Comparison of ENCODE assay signal across 9 mouse cellular contexts in genomic region chr13:24762254-24762653, GRCm38 (mm10). TPM values are rescaled to one million over a fixed set of nuclear protein-coding genes. Genes with fewer than 3 reads are reported as not detected.
A peak's percentile ranks its signal among the peaks of the same experiment; 100 is the strongest.
DNase-seq lines count a peak whose midpoint lies in the region; ATAC-seq and TF ChIP-seq lines count a peak whose summit lies in the region.
"Had no signal": no experiment of that assay in that cellular context is flagged by ENCODE, and none has a peak within 500 bp of the region (broad histone marks: within the 10 kb centered on the region; RNA-seq: fewer than 3 reads in every experiment).

No protein-coding gene starts in this region.

- TF ChIP-seq POLR2A in lung, adult 2 months (IDR thresholded peaks at IDR 0.05; ENCODE audit: borderline replicate concordance, extremely low read depth, low read depth, low read length), result no peak

- no peaks in the 10 kb centered on the region for H3K27me3 ChIP-seq in embryonic facial prominence, embryonic 14.5 days (replicated peaks; ENCODE audit: control insufficient read depth, insufficient read depth, low read length)
- no peaks in the 10 kb centered on the region for H3K27me3 ChIP-seq in intestine, embryonic 16.5 days (replicated peaks; ENCODE audit: control insufficient read depth, insufficient read depth, low read length)
- no peaks in the 10 kb centered on the region for H3K27me3 ChIP-seq in neural tube, embryonic 13.5 days

- no peak for ATAC-seq in embryonic facial prominence, embryonic 14.5 days (ENCODE audit: low read depth)
- ATAC-seq in intestine, embryonic 16.5 days, result no peak
- no peak; the same call in 1 of the 2 replicates for ATAC-seq in neural tube, embryonic 13.5 days (ENCODE audit: low read depth)
- ATAC-seq in cerebellum, adult (ENCODE audit: insufficient number of reproducible peaks, low FRiP score, low TSS enrichment), result no peak

- WGBS in lung, adult 2 months, result 24% methylated on average over 4 of the region's 4 CpGs
- WGBS in embryonic facial prominence, embryonic 14.5 days, result 36% methylated on average over 4 of the region's 4 CpGs
- WGBS in intestine, embryonic 16.5 days, result 26% methylated on average over 4 of the region's 4 CpGs
- 45% methylated on average over 4 of the region's 4 CpGs for WGBS in neural tube, embryonic 13.5 days

- peak overlapping the region; percentile 86 for H3K9ac ChIP-seq in embryonic facial prominence, embryonic 14.5 days (ENCODE audit: low read depth, low read length)
- peak overlapping the region; percentile 87 for H3K9ac ChIP-seq in intestine, embryonic 16.5 days (ENCODE audit: low read depth, low read length)
- peak overlapping the region; percentile 70 for H3K9ac ChIP-seq in neural tube, embryonic 13.5 days

- H3K36me3 ChIP-seq in embryonic facial prominence, embryonic 14.5 days (ENCODE audit: control insufficient read depth, insufficient read depth, low read length), result 0 out of 2 replicates have a peak, but pooled peaks cover 7% of the 10 kb centered on the region
- H3K36me3 ChIP-seq in intestine, embryonic 16.5 days (ENCODE audit: control insufficient read depth, insufficient read depth, low read length), result no peaks in the 10 kb centered on the region
- no peaks in the 10 kb centered on the region for H3K36me3 ChIP-seq in neural tube, embryonic 13.5 days

- H3K4me1 ChIP-seq in lung, adult 2 months (ENCODE audit: control insufficient read depth, insufficient read depth, low read length), result no peaks in the 10 kb centered on the region; the same call in 1 of the 2 replicates
- H3K4me1 ChIP-seq in embryonic facial prominence, embryonic 14.5 days (ENCODE audit: control insufficient read depth, insufficient read depth, low read length), result peaks cover 7% of the 10 kb centered on the region; the same call in 1 of the 2 replicates
- H3K4me1 ChIP-seq in intestine, embryonic 16.5 days (ENCODE audit: control insufficient read depth, insufficient read depth, low read length), result peaks cover 11% of the 10 kb centered on the region
- peaks cover 16% of the 10 kb centered on the region for H3K4me1 ChIP-seq in neural tube, embryonic 13.5 days (replicated peaks)

- H3K4me2 ChIP-seq in embryonic facial prominence, embryonic 14.5 days (ENCODE audit: low read depth, low read length), result peak overlapping the region; percentile 62
- peak overlapping the region; percentile 73 for H3K4me2 ChIP-seq in intestine, embryonic 16.5 days (ENCODE audit: low read depth, low read length)
- peak overlapping the region; percentile 69 for H3K4me2 ChIP-seq in neural tube, embryonic 13.5 days

- H3K27ac ChIP-seq in embryonic facial prominence, embryonic 14.5 days (replicated peaks; ENCODE audit: low read depth, low read length), result 0 out of 2 replicates have a peak overlapping the region, but pooled peaks have one; percentile 93
- H3K27ac ChIP-seq in intestine, embryonic 16.5 days (ENCODE audit: low read length), result peak overlapping the region; percentile 94; the same call in 1 of the 2 replicates
- no peak overlapping the region for H3K27ac ChIP-seq in neural tube, embryonic 13.5 days (replicated peaks)

- no peaks in the 10 kb centered on the region for H3K9me3 ChIP-seq in embryonic facial prominence, embryonic 14.5 days (ENCODE audit: control insufficient read depth, low read length)
- H3K9me3 ChIP-seq in intestine, embryonic 16.5 days (ENCODE audit: control insufficient read depth, low read length), result no peaks in the 10 kb centered on the region
- H3K9me3 ChIP-seq in neural tube, embryonic 13.5 days, result no peaks in the 10 kb centered on the region

- DNase-seq in lung, adult 2 months, result no peak
- DNase-seq in lung, postnatal 10 days, result no peak
- DNase-seq in embryonic facial prominence, embryonic 14.5 days (ENCODE audit: low spot score), result no peak
- DNase-seq in right cerebral cortex, postnatal 4 days, result no peak
- no peak for DNase-seq in layer of hippocampus, adult 18-20 months (ENCODE audit: low spot score in 2 of 2)

- TF ChIP-seq CTCF in lung, adult 2 months (IDR thresholded peaks at IDR 0.05; ENCODE audit: insufficient read depth, low read length), result no peak

- H3K4me3 ChIP-seq in lung, adult 2 months (replicated peaks; ENCODE audit: extremely low read depth, low read depth, low read length), result peak overlapping the region; percentile 96
- H3K4me3 ChIP-seq in embryonic facial prominence, embryonic 14.5 days (ENCODE audit: low read depth, low read length), result peak overlapping the region; percentile 97
- H3K4me3 ChIP-seq in intestine, embryonic 16.5 days (ENCODE audit: low read length), result peak overlapping the region; percentile 98
- H3K4me3 ChIP-seq in neural tube, embryonic 13.5 days, result peak overlapping the region; percentile 96

RNA-seq across cellular contexts. Expression of gene Gmnn, which starts 0.5 kb away (rescaled TPM):
- 2.2 and 3.2 TPM in 2 replicates for polyA plus RNA-seq in lung, adult 2 months (2012; rRNA removed)
- polyA plus RNA-seq in embryonic facial prominence, embryonic 14.5 days (2014; fragmentation: Nextera tagmentation; extraction: Ambion mirVana), result 82.4 and 82.8 TPM in 2 replicates
- 81.9 and 90.3 TPM in 2 replicates for polyA plus RNA-seq in intestine, embryonic 16.5 days (2015; fragmentation: Nextera tagmentation; extraction: Ambion mirVana)
- polyA plus RNA-seq in neural tube, embryonic 13.5 days (2015; fragmentation: Nextera tagmentation; extraction: Ambion mirVana), result 26.3 and 26.7 TPM in 2 replicates
- 1 to 10 TPM; 2.2 to 3.0 TPM for total RNA-seq in layer of hippocampus, adult 18-20 months (2021)

RNA-seq across cellular contexts. Expression of gene Armh2, which starts 21.2 kb away (rescaled TPM):
- not detected in 2 replicates for polyA plus RNA-seq in lung, adult 2 months (2012; rRNA removed)
- polyA plus RNA-seq in embryonic facial prominence, embryonic 14.5 days (2014; fragmentation: Nextera tagmentation; extraction: Ambion mirVana), result not detected in 2 replicates
- polyA plus RNA-seq in intestine, embryonic 16.5 days (2015; fragmentation: Nextera tagmentation; extraction: Ambion mirVana), result not detected in 2 replicates
- polyA plus RNA-seq in neural tube, embryonic 13.5 days (2015; fragmentation: Nextera tagmentation; extraction: Ambion mirVana), result not detected in 2 replicates
- not detected for total RNA-seq in layer of hippocampus, adult 18-20 months (2021)
- polyA plus RNA-seq: gonadal fat pad, adult 2 months had no signal

RNA-seq across cellular contexts. Expression of gene BC005537, which starts 39.2 kb away (rescaled TPM):
- polyA plus RNA-seq in lung, adult 2 months (2012; rRNA removed), result 27.0 and 34.5 TPM in 2 replicates
- 33.9 and 35.8 TPM in 2 replicates for polyA plus RNA-seq in embryonic facial prominence, embryonic 14.5 days (2014; fragmentation: Nextera tagmentation; extraction: Ambion mirVana)
- polyA plus RNA-seq in intestine, embryonic 16.5 days (2015; fragmentation: Nextera tagmentation; extraction: Ambion mirVana), result 9.4 and 9.6 TPM in 2 replicates
- 20.7 and 21.4 TPM in 2 replicates for polyA plus RNA-seq in neural tube, embryonic 13.5 days (2015; fragmentation: Nextera tagmentation; extraction: Ambion mirVana)
- 100 to 1,000 TPM; 136 to 142 TPM for total RNA-seq in layer of hippocampus, adult 18-20 months (2021)
